Mouse (Mus musculus) ovary, postnatal 10 days (tissue): ENCODE results near the gene Cd151.

Source experiments
- DNase-seq: peaks from one replicate; pipeline ENCODE4 v3.0.0; 2022; ENCODE audit warnings: low spot score

Cd151 gene

DNA sequence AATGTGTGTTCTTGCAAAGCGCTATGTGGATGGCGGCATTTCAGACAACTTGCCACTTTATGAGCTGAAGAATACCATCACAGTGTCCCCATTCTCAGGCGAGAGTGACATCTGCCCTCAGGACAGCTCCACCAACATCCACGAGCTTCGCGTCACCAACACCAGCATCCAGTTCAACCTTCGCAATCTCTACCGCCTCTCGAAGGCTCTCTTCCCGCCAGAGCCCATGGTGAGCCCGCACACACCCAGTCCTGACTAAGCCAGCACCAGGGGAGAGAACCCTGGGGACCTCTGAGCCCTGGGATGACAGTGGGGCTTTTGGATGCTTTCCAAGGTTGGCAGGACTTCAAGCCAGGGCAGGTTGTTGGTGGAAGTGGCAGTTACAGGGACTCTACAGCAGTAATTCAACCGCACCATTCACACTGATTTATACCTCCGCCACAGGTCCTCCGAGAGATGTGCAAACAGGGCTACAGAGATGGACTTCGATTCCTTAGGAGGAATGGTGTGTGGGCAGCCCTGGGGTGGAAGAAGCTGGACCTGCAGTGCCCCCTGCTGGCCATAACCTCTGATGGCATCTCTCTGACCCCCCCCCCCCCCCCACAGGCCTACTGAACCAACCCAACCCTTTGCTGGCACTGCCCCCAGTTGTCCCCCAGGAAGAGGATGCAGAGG, 9.1 kb upstream of the Cd151 start:
- DNase-seq: no peak

DNA sequence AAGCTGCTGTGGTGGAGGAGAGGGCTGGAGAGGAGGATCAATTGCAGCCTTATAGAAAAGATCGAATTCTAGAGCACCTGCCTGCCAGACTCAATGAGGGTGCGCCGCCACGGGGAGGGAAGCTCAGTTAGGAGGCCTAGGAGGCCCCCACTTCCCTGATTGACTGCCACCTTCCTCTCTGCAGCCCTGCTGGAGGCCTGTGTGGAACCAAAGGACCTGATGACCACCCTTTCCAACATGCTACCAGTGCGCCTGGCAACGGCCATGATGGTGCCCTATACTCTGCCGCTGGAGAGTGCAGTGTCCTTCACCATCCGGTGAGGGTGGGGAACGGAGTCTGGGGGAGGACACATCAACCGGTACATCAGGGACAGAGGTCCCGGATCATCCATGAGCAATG, 8.5 kb upstream of the Cd151 start:
- DNase-seq: no peak

DNA sequence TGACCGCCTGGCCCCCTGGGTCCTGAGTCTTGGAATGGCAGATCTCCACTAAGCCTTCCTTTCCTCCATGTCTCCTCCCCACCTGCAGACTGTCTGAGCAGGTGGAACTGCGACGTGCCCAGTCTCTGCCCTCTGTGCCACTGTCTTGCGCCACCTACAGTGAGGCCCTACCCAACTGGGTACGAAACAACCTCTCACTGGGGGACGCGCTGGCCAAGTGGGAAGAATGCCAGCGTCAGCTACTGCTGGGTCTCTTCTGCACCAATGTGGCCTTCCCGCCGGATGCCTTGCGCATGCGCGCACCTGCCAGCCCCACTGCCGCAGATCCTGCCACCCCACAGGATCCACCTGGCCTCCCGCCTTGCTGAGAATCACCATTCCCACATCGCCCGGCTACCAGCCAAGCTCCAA, 7.9 kb upstream of the Cd151 start:
- DNase-seq: no peak

DNA sequence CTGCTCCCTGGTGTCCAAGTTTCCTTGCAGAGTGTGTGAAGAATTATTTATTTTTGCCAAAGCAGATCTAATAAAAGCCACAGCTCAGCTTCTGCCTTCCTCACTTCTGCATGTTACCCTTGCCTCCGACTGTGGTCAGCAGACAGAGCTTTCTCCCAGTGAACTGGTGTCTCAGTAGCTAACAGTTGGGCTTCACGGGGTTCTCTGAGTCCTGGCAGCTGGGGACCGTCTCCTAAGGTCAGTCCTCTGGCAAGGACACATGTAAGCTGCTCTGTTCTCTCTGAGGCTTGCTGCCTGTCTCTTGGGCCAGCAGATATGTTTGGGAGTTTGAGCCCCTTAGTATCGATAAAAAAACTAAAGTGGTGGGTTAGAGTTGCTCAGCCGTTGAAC, 7.2 kb upstream of the Cd151 start:
- no peak for DNase-seq

DNA sequence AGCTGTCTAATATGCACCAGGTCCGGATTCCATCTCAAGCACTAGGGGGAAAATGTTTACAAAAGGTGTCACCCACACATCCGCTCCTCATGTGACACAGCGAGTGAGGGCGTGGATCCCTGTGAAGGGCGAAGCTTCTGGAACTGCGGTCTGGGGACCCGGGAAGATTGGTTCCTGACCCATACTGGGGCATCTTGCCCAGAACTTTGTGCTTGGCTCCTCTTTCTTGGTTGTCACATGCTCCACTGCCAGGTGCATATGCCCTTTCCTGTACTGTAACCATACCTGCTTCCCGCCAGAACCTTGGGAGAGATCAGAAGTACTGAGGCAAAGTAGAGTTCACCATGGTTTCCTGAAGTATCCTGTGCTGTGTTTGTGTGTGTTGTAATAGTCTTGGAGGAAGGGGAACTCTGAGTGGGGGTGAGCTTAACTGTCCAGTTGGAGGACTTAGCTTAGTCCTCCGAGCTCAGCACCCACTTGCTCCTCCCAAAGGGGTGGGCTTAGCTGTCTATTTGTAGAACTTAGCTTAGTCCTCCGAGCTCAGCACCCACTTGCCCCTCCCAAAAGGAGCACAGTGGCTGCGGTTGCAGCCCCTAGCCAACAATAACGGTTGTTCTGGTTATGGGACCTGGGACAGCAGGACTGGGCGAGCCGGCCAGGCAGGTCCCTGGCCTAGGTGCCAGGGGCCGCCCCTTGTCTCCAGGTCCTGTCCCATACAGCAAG, 6.6 kb upstream of the Cd151 start, which contains the start of gene Cracr2b:
TSS of gene Cracr2b (plus strand) at position 704 of the 723 bp plus-strand sequence.
- DNase-seq: no peak

DNA sequence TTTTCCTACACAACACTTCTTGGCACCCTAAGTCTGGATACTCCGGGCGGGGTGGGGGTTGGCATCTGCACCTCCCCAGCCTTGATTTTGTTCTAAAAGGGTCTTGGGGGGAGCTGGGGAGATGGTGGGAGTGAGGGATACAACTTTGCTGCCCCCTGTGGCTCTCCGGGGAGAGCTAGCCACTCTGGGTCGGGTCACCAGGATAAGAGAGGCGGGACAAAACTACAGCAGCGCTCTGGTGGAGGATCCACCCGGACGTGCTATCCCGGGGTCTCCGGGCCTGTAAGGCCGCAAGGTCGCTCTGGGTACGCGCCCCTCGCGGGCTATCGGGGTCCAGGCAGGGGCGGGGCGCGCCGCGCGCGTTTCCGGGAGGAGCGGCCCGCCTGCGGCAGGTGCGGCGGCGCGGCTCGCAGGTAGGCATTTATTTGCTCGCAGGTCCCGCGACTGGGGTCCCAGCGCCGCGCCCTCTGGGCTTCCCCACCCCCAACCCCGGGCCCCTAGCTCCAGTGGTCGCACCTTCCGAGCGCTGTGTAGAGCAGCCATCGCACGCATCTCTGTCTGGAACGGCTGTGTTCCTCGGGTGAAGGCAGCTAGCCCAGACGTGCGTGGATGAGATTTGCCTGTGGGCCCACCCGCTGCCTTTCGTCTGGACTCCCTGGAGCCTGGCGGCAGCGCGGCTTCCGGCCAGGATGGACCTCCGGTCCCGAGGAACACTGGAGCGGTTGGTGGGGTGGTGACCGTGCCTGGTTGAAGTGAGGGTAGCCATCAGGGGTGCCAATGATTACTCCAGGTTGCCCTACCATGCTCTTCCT, 5.5 kb upstream of the Cd151 start:
- DNase-seq: no peak

DNA sequence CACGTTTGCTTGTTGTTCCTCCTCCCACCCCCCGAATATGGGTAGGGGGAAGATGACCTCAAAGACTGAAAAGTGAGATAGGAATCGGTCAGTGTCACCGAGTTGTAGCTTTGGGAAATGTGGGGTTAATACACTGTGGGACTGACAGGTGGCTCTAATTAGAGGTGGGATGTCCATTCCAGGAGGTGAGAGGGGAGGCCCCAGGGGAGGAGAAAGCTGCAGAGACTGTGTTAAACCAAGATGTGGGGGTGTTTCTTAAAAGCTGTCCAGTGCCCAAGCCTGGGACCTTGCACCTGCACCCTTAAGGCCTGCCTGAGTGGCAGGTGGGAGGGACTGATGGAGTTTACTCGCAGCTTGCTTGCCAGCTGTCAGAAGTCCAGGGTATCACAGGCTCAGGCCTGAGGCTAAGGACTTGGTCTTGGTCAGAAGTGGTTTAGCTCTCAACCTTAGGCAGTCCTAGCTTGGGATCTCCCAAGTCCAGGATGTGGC, 4.8 kb upstream of the Cd151 start:
- DNase-seq: no peak

DNA sequence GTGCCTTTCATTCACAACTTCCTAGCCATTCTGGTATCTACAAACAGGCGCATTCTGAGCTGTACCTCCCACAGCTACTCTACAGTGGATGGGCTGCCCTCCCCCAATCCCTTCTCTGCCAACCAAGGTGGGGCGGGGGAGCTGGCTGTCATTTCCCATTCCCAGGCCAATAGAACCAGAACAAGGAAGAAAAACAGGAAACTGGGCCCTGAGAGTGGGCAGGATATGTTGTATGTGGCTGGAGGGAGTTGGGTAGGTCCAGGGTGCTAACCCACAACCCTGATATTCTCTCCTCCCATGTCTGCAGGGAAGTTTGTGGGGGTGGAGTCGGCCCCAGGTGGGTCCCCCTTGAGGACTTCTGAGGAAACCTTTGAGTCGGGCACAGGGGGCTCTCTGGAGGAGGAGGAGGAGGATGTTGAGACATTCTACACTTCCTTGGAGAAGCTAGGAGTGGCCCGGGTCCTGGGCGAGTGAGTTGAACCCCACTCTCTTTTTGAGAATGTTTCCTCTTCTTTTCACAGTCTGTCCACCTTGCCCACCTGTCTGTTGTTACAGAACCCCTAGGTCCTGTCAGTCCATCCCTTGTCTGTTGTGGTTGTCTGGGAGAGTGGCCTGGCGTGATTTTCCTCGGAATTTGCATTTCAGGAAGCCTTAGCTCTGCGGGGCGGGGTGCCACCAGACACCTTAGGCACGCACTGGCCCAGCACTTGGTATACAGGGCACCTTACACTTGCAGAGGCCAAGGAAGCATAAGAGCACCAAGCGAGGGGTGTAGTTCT, 3.2 kb upstream of the Cd151 start:
- DNase-seq: no peak

DNA sequence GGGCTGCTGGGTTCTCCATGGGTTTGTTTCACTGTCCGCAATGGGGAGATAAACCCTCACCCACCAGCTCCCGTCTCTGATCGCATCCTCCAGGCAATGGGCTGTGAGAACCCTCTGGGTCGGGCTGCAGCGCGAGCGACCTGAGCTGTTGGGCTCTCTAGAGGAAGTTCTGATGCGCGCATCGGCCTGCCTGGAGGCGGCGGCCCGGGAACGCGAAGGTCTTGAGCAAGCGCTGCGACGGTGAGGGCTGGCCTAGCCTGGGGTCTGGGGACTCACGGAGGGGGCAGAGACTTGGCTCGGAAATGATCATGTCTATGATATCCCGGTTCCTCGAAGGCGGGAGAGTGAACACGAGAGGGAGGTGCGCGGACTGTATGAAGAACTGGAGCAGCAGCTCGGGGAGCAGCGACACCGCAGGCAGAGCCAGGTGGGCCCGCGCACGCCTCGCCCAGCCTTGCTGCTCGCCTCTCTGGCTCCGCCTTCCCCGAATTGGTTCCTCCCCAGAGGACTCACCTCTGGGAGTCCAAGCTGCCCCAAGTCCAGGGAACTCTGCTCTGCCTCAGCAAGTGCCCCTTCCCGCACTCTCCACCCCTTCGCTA, 2.5 kb upstream of the Cd151 start:
- no peak for DNase-seq

DNA sequence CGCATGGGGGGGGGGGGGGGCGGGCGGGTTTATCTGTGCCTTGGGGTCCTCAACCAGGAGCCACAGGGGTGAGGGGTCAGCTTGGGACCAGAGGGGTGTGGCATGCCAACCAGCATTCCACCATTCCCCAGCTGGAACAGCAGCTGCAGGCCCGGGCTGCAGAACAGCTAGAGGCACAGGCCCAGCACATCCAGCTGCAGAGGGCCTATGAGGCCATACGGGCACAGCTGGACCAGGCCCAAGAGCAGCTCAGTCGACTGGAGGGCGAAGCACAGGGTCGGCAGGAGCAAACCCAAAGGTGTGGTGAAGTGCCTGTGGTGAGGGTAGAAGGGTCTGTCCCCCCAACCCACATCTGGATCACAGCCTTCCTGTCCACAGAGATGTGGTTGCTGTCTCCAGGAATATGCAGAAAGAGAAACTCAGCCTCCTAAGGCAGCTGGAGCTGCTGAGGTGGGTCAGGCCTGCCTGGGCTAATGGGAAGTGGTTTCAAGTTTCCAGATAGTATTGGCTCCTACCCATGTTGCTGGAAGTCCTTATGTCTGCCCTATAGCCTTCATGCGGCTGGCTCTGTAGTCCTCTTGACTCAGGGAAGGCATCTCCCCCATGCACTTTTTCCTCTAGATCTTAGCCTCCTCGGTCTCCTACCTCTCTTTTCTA, 1.7 kb upstream of the Cd151 start:
- no peak for DNase-seq

DNA sequence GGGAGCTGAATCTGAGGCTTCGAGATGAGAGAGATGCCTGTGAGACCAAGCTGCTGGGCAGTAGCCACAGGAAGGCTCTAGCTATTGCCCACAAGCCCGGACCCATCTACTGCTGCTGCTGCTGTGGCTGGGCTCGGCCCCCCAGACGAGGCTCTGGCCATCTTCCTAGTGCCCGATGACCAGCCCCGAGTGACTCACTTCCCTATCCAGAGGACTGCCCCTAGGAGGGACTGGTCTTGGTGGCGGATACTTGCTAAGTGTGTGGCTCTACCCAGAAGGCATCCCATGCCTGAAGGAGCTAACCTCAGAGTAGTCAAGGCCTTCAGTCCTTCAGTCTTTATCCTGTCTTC, 1.2 kb upstream of the Cd151 start:
- no peak for DNase-seq

DNA sequence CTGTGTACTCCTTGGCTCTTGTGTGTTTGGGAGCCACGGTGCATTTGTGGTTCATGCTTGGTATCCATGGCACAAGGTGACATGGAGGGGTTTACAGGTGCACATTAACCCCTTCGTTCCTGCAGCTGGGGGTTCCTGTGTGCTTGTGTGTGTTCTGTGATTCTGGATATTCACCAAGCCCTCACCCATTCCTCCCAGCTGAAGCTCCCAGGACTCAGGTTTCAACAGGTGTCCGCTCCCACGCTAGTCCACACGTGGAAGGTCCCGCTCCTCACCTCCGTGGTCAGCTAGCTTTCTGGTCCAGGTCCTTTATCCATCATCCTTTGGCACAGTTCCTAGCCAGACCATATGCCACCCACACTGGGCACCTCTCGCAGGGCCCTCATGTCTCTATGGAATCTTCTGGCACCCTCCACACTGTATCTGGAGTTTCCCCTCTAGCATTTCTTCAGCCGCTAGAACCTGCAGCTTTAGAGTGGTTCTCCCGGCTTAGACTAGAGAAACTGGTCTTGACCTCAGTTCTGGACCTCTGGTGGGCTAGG, 514 bp upstream of the Cd151 start:
- DNase-seq: no peak

DNA sequence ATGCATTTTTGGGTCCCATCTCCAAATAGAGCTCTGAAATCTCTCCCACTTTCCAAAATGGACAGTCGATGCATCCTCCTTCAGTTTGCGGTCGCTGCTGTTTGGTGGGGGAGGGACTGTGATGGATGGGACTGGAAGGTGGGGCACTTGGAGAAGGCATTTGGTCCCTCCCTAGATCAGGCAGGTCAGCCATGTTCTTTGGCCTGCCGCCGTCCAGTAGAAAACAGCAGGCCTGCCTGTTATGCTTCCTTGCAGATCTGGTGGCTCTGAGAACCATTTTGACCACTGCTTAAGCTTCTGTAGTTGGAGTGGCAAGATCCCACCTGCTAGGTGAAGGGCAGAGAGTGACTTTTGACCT, 951 bp downstream of the Cd151 start:
- no peak for DNase-seq

DNA sequence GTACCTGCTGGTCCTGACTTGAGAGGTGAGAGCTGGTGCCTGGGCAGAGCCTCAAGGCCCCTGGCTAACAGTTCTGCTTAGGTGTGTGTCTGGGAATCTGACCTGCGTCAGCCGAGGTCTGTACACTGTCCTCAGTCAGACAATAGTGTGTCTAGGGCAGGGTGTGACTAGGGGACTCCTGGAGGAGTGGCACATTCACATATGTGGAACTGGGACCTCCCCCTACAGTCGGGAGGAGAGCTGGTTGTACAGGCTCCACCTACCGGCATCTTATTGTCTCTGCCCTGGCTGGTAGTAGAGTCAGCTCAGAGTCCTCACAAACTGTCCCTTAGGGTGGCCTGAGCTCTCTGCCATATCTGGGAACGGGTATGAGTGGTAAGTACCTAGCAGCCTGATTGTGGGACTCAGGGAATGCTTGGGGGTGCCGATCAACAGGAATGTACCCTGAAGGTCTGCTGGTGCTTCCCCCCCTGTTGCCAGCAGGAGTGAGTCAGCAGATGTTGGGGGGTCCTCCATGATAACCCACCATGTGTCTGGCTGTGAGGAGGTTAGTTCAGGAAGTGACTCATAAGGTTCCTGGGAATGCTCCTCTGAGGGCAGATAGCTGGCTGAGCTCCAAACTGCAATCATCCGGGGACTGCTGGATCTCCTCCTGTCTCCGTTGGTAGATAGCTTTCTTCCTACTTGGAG, 1.5 kb downstream of the Cd151 start:
- DNase-seq: no peak

DNA sequence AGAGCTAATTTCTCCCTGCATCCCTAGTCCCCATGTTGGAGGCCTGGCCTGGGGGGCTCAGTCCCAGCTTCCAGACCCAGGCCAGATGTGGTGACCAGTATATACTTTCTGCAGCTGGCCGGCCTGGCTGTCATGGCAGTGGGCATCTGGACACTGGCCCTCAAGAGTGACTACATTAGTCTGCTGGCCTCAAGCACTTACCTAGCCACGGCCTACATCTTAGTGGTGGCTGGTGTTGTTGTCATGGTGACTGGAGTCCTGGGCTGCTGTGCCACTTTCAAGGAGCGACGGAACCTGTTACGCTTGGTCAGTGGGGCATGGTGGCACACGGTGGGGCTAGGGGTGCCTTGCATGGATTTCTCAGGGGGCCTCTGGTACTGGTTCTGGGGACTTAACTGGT, 2.2 kb downstream of the Cd151 start:
- DNase-seq: no peak

DNA sequence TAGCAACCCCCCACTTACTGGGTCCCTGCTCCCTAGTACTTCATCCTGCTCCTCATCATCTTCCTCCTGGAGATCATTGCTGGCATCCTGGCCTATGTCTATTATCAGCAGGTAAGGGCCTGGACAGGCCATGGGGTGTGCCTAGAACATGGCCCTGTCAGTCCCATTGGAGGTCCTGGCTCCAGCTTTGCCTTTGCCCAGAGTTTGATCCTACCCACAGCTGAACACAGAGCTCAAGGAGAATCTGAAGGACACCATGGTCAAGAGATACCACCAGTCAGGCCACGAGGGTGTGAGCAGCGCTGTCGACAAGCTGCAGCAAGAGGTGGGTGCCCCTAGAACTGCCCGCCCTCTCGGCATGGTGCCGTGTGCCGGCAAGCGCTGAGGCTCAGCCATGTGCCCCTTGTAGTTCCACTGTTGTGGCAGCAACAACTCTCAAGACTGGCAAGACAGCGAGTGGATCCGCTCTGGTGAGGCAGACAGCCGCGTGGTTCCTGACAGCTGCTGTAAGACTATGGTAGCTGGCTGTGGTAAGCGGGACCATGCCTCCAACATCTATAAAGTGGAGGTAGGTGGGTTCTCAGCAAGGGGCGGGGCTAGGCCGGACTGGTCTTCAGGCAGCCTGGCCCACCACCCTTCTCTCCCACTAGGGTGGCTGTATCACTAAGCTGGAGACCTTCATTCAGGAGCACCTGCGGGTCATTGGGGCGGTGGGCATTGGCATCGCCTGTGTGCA, 2.9 kb downstream of the Cd151 start:
- DNase-seq: no peak

DNA sequence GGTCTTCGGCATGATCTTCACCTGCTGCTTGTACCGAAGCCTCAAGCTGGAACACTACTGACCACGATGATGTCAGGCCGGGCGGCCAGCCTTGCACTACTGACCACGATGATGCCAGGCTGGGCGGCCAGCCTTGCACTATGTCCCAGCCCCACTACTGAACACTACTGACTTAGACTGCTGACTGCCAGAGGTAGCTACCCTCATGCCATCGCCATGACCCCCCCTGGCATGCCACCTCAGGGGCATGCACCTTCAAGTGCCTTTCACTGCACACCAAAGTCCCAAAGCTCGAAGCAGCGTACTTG, 3.4 kb downstream of the Cd151 start:
- DNase-seq: no peak

DNA sequence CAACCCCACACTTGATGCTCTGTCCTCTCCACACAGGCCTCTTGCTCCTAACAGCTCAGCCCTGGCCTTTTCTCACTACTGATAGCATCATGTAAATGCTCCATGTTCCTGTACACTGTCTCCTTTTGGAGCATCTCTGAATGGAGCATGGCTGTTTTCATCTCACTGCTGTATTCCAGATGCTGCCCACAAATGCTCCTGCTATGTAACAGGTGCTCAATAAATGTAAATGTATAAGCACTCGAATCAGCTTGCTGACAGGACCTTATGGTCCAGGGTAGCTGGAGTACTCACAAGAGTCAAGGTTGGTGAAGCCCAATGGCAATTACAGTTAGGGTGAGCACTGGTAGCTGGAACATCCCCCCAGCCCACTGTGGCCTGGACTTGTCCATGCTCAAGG, 4.0 kb downstream of the Cd151 start:
- no peak for DNase-seq

DNA sequence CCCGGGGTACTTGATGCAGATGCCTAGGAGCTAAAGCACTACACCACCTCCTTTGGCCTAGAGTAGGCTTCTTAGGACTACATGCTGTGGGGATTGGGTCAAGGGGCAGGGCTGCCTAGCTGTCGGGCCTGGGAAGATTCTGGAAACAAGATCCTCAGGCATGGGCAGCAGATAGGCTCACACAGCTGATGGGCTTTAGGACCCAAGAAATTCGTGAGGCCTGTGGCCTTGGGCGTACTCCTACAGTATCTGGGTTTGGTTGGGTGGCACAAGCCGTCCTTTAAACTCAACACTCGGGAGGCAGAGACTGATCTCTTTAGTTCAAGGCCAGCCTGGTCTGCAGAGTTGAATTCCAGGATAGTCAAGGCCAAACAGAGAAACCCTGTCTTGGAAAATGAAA, 5.0 kb downstream of the Cd151 start:
- no peak for DNase-seq

DNA sequence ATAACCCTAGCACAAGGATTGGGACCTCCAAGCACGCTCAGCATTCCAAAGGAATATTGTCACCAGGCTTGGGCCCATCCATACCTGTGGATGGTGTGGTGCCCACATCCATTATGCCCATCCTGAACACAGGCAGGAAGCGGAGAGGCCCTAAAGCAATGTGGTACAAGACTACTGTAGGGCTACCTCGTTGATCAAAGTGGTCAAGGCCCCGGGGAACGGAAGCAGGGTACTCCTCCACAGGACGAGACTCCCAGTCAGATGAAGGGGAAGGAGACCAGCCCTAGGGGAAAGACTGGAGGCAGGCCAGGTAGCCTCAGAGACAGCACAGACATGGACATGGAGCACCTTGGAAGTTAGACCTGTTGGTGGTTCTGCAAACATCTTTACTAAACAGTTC, 5.6 kb downstream of the Cd151 start:
- no peak for DNase-seq
